Mouse (Mus musculus): ENCODE results near the gene Rhox3h.
"Not testable (repeated sequence)": the region's sequence is repeated elsewhere in the genome, so short reads cannot be mapped to it uniquely, and the experiment has no call there.

The Rhox3h gene

GRCm38 (mm10) chrX:37668664-37669063, at the start of gene Rhox3h:
Gene Rhox3h, minus strand, starts transcription at chrX:37668764.
- not testable (repeated sequence) for DNase-seq

- DNase-seq, result no peak
These were observed 33.3 kb upstream of the Rhox3h start for GRCm38 (mm10) chrX:37701821-37702387.

GRCm38 (mm10) chrX:37692261-37692660, 23.7 kb upstream of the Rhox3h start:
- no peak for DNase-seq

GRCm38 (mm10) chrX:37683031-37683715, 14.6 kb upstream of the Rhox3h start:
- DNase-seq, result no peak

GRCm38 (mm10) chrX:37673177-37673576, 4.6 kb upstream of the Rhox3h start, which contains the start of gene Rhox2h:
Gene Rhox2h, minus strand, starts transcription at chrX:37673277.
- not testable (repeated sequence) for DNase-seq

GRCm38 (mm10) chrX:37651227-37651626, 17.3 kb downstream of the Rhox3h start, which contains the start of gene Rhox4g:
Gene Rhox4g, minus strand, starts transcription at chrX:37651327.
- DNase-seq, result not testable (repeated sequence)

GRCm38 (mm10) chrX:37643370-37643769, 25.2 kb downstream of the Rhox3h start, which contains the start of gene Rhox2g:
Gene Rhox2g, minus strand, starts transcription at chrX:37643470.
- DNase-seq, result not testable (repeated sequence)

- DNase-seq, result not testable (repeated sequence)
These were observed 40.1 kb downstream of the Rhox3h start, which contains the start of gene Rhox3g for GRCm38 (mm10) chrX:37628512-37628911. Gene Rhox3g, minus strand, starts transcription at chrX:37628612.
